Mouse (Mus musculus) activated CD4-positive, CD25-positive, alpha-beta regulatory T cell, adult 9 weeks (primary cell): Measurements from ENCODE around the gene Insc. TPM values are rescaled to one million over a fixed set of nuclear protein-coding genes. Genes with fewer than 3 reads are reported as not detected.

Source experiments
- polyA plus RNA-seq: library from polyadenylated mRNA; unstranded; fragments of 100-300 nt; shearing (Covaris generic); gene quantifications from one replicate; pipeline ENCODE4 v1.2.1, GENCODE M21; 2017

Insc gene
- polyA plus RNA-seq, result not detected

GRCm38 (mm10) chr7:114743022-114743780, at the start of gene Insc:
TSS of gene Insc (plus strand) at chr7:114743694.

GRCm38 (mm10) chr7:114718300-114718699, 25.2 kb upstream of the Insc start, which contains the start of gene Calcb:
TSS of gene Calcb (plus strand) at chr7:114718643.

Other genes with a start within 250 kb of the Insc start
- 3.1 TPM for gene Cyp2r1, start 180.7 kb upstream of the Insc start, polyA plus RNA-seq
- not detected for gene Calca, start 107.3 kb upstream of the Insc start, polyA plus RNA-seq
- gene Calcb, start 25.1 kb upstream of the Insc start, polyA plus RNA-seq, result not detected